8 mouse cellular contexts compared by ENCODE assay signal in genomic region chr5:122900558-122901171, GRCm38 (mm10). TPM values are rescaled to one million over a fixed set of nuclear protein-coding genes. Genes with fewer than 3 reads are reported as not detected.
DNase-seq lines count a peak whose midpoint lies in the region; ATAC-seq and TF ChIP-seq lines count a peak whose summit lies in the region.

No protein-coding gene starts in this region.

- DNase-seq in embryo, embryonic 10 days (ENCODE audit: low spot score) = peak; percentile 20
- no peak for DNase-seq in embryo, embryonic 10.5 days (ENCODE audit: low spot score)
- no peak for DNase-seq in spleen, adult 2 months (ENCODE audit: low read depth in 1 of 2, low spot score in 2 of 2)
- DNase-seq in spleen, adult 18-20 months = no peak
- DNase-seq in frontal cortex, postnatal 10 days (ENCODE audit: low spot score in 2 of 2) = no peak
- DNase-seq in frontal cortex, adult 2 months (ENCODE audit: extremely low spot score in 1 of 2, low spot score in 1 of 2) = no peak

- H3K27ac ChIP-seq in spleen, adult 2 months (ENCODE audit: insufficient read depth, low read length) = peak overlapping the region; percentile 32; the same call in 1 of the 2 replicates
- peak overlapping the region; percentile 81 for H3K27ac ChIP-seq in limb, embryonic 13.5 days
- H3K27ac ChIP-seq in stomach, embryonic 16.5 days (ENCODE audit: low read length) = peak overlapping the region; percentile 62; the same call in 1 of the 2 replicates

- no peak for ATAC-seq in limb, embryonic 13.5 days (ENCODE audit: low FRiP score, low read depth)
- ATAC-seq in stomach, embryonic 16.5 days (ENCODE audit: insufficient read depth, low FRiP score) = no peak

- peak overlapping the region; percentile 76 for H3K4me2 ChIP-seq in limb, embryonic 13.5 days (replicated peaks)
- peak overlapping the region; percentile 85 for H3K4me2 ChIP-seq in stomach, embryonic 16.5 days (ENCODE audit: low read depth, low read length)

- WGBS in spleen, adult 2 months = 8% methylated on average over 29 of the region's 33 CpGs
- 1% methylated on average over 33 of the region's 33 CpGs for WGBS in limb, embryonic 13.5 days
- WGBS in stomach, embryonic 16.5 days = 3% methylated on average over 33 of the region's 33 CpGs

- no peaks in the 10 kb centered on the region for H3K9me3 ChIP-seq in limb, embryonic 13.5 days
- H3K9me3 ChIP-seq in stomach, embryonic 16.5 days (replicated peaks; ENCODE audit: control insufficient read depth, low read length) = no peaks in the 10 kb centered on the region

- H3K4me3 ChIP-seq in spleen, adult 2 months (ENCODE audit: extremely low read depth, insufficient read depth, insufficient read length) = peak overlapping the region; percentile 92
- peak overlapping the region; percentile 92 for H3K4me3 ChIP-seq in limb, embryonic 13.5 days
- H3K4me3 ChIP-seq in stomach, embryonic 16.5 days (replicated peaks; ENCODE audit: low read length) = peak overlapping the region; percentile 83

- no peak for TF ChIP-seq CTCF in spleen, adult 2 months (IDR thresholded peaks at IDR 0.05; ENCODE audit: extremely low read depth, insufficient read depth, insufficient read length, insufficient replicate concordance)

- H3K4me1 ChIP-seq in spleen, adult 2 months (ENCODE audit: control insufficient read depth, insufficient read depth, insufficient read length) = peaks cover 7% of the 10 kb centered on the region; the same call in 1 of the 2 replicates
- peaks cover 34% of the 10 kb centered on the region for H3K4me1 ChIP-seq in limb, embryonic 13.5 days
- peaks cover 12% of the 10 kb centered on the region for H3K4me1 ChIP-seq in stomach, embryonic 16.5 days (ENCODE audit: control insufficient read depth, insufficient read depth, low read length)

- TF ChIP-seq POLR2A in spleen, adult 2 months (IDR thresholded peaks at IDR 0.05; ENCODE audit: low read depth, low read length) = no peak

- no peaks in the 10 kb centered on the region for H3K36me3 ChIP-seq in spleen, adult 2 months (ENCODE audit: control insufficient read depth, insufficient read depth, low read length)
- no peaks in the 10 kb centered on the region for H3K36me3 ChIP-seq in limb, embryonic 13.5 days
- no peaks in the 10 kb centered on the region for H3K36me3 ChIP-seq in stomach, embryonic 16.5 days (ENCODE audit: control insufficient read depth, insufficient read depth, low read length)

- peak overlapping the region; percentile 84 for H3K9ac ChIP-seq in limb, embryonic 13.5 days
- peak overlapping the region; percentile 89 for H3K9ac ChIP-seq in stomach, embryonic 16.5 days (ENCODE audit: low read length)

- no peaks in the 10 kb centered on the region for H3K27me3 ChIP-seq in spleen, adult 2 months (ENCODE audit: control insufficient read depth, insufficient read depth, low read length)
- H3K27me3 ChIP-seq in limb, embryonic 13.5 days = no peaks in the 10 kb centered on the region
- no peaks in the 10 kb centered on the region for H3K27me3 ChIP-seq in stomach, embryonic 16.5 days (ENCODE audit: control insufficient read depth, insufficient read depth, low read length)

RNA-seq across cellular contexts. Expression of gene Rnf34, which starts 50.8 kb away (rescaled TPM):
- polyA plus RNA-seq in spleen, adult 2 months (2012; rRNA removed) = 7.0 and 9.9 TPM in 2 replicates
- polyA plus RNA-seq in limb, embryonic 13.5 days (2015; fragmentation: Nextera tagmentation; extraction: Ambion mirVana) = 41.8 and 42.4 TPM in 2 replicates
- 30.8 and 33.6 TPM in 2 replicates for polyA plus RNA-seq in stomach, embryonic 16.5 days (2015; fragmentation: Nextera tagmentation; extraction: Ambion mirVana)
- 27.5 and 31.7 TPM in 2 replicates for polyA plus RNA-seq in frontal cortex, adult 2 months (2012; rRNA removed)
